Mouse (Mus musculus) forebrain, embryonic 12.5 days (tissue): ENCODE results near the gene Nacc1. TPM values are rescaled to one million over a fixed set of nuclear protein-coding genes. Genes with fewer than 3 reads are reported as not detected.

ENCODE experiments used
- ATAC-seq: fragments of 200-750 bp; cut with Nextera tagmentation; 2 replicates; pipeline ENCODE4 v1.8.0; 2017; ENCODE audit warnings: moderate TSS enrichment; ENCODE audit not compliant: low FRiP score
- H3K27ac ChIP-seq: fragments of 300-500 bp; sonication (generic); 2 replicates; pipeline ENCODE4 v1.5.1; 2016; ENCODE audit warnings: mild to moderate bottlenecking
- H3K27me3 ChIP-seq: fragments of 300-500 bp; sonication (generic); 2 replicates; pipeline ENCODE4 v1.6.1; 2016; ENCODE audit warnings: mild to moderate bottlenecking
- H3K36me3 ChIP-seq: fragments of 300-500 bp; sonication (generic); replicated peaks from 2 replicates; pipeline ENCODE4 v1.6.1; 2016; ENCODE audit warnings: mild to moderate bottlenecking
- H3K4me1 ChIP-seq: fragments of 300-500 bp; sonication (generic); 2 replicates; pipeline ENCODE4 v1.6.1; 2016
- H3K4me2 ChIP-seq: fragments of 300-500 bp; sonication (generic); 2 replicates; pipeline ENCODE4 v1.6.1; 2016; ENCODE audit warnings: mild to moderate bottlenecking, moderate library complexity
- H3K4me3 ChIP-seq: fragments of 300-500 bp; sonication (generic); replicated peaks from 2 replicates; pipeline ENCODE4 v1.5.1; 2016; ENCODE audit warnings: mild to moderate bottlenecking
- H3K9ac ChIP-seq: fragments of 300-500 bp; sonication (generic); 2 replicates; pipeline ENCODE4 v1.6.1; 2016; ENCODE audit warnings: mild to moderate bottlenecking
- H3K9me3 ChIP-seq: fragments of 300-500 bp; sonication (generic); 2 replicates; pipeline ENCODE4 v1.6.1; 2016
- WGBS: fragments of 180-500 bp; shearing (Covaris S2); methylation state at CpG from one replicate; pipeline ENCODE4 v1.1.7; 2016; 5-methylcytosine and 5-hydroxymethylcytosine counted together
- polyA plus RNA-seq: library from polyadenylated mRNA; unstranded; fragments of >200 nt; fragmentation: Nextera tagmentation; extraction: Ambion mirVana; gene quantifications from 2 replicates; pipeline ENCODE4 v1.2.1, GENCODE M21; 2016

The Nacc1 gene
- 22.8 and 26.6 TPM in 2 replicates for polyA plus RNA-seq

DNA sequence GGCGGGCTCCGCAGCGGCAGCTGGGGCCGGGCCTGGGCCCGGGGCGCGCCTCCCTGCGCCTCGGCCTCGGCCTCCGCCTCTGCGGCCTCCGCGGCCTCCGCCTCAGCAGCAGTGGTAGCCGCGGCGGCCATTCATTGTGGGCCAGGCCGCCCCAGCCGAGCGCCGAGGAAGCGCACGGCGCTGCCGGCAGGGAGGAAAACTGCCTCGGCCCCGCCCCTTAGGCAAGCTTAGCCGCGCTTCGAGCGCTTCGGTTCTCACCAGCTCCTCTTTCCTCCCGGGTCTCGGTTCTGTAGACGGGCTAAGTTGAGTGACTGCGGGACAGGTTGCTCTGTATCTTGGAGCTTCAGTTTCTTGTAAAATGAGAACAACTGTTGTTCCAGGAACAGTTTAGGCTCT lies at the start of gene Nacc1:
Gene Nacc1 (minus strand): TSS at position 158 of the 396 bp plus-strand sequence.
- Histone ChIP-seq H3K4me2 (peak within 1 kb of the TSS; percentile 96), H3K9me3 (no peaks in the 10 kb centered on the region), H3K27ac (peak within 1 kb of the TSS; percentile 95), H3K4me3 (peak within 1 kb of the TSS; percentile 100), H3K9ac (peak within 1 kb of the TSS; percentile 100), H3K4me1 (peaks cover 43% of the 10 kb centered on the region), H3K36me3 (peaks cover 23% of the 10 kb centered on the region), H3K27me3 (no peaks in the 10 kb centered on the region)
- peak; percentile 85 for ATAC-seq
- WGBS: 0% methylated on average over 26 of the region's 37 CpGs

DNA sequence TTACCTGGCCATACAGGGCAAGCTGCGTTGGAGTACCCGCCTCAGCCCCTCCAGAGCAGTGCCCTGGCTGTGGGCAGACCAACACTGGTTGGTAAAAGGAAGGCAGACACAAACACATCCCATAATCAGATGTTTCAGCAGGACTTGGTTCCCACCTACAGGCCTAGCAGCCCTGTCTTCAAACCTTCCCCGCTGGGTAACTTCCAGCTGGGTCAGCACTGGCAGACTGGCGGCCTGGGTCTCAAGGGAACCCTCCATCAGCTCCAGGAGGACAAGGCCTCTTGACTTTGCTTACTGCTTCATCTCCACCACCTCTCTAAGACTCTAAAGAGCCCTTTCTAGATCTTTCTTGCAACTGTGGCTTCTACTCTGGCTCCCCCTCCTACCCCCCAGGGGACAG lies 48.9 kb upstream of the Nacc1 start:
- Histone ChIP-seq H3K27ac (no peak overlapping the region), H3K27me3 (peaks cover 80% of the 10 kb centered on the region), H3K9ac (no peak overlapping the region), H3K4me1 (peaks cover 76% of the 10 kb centered on the region), H3K4me3 (no peak overlapping the region), H3K4me2 (no peak overlapping the region), H3K36me3 (no peaks in the 10 kb centered on the region), H3K9me3 (no peaks in the 10 kb centered on the region)
- WGBS: 83% methylated on average over 4 of the region's 4 CpGs
- ATAC-seq: no peak

DNA sequence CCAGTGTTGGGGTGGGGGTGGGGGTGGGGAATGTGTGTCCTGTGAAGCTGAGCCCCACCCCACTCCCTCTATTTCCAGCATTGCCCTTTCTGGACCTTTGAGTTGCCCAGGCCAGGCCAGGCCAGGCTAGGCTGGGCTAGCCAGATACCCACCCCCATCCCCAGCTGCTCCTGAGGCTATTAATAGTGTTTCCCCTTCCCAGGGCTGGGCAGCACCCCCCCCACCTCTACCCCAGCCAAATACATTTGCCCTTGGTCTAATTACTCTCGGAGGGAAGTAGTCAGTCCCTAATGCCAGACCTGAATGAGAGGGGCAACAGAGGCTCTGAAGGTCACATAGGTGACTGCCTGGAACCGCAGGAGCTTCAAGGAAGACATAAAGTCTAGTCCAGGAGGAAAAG lies 47.9 kb upstream of the Nacc1 start:
- no peak for ATAC-seq
- H3K9ac ChIP-seq: no peak overlapping the region; the same call in 1 of the 2 replicates
- no peak overlapping the region for H3K4me2 ChIP-seq
- H3K27ac ChIP-seq: 0 out of 2 replicates have a peak overlapping the region, but pooled peaks have one; percentile 31
- H3K27me3 ChIP-seq: peaks cover 71% of the 10 kb centered on the region
- 62% methylated on average over 2 of the region's 2 CpGs for WGBS
- no peak overlapping the region for H3K4me3 ChIP-seq
- H3K36me3 ChIP-seq: no peaks in the 10 kb centered on the region
- peaks cover 76% of the 10 kb centered on the region for H3K4me1 ChIP-seq
- no peaks in the 10 kb centered on the region for H3K9me3 ChIP-seq

DNA sequence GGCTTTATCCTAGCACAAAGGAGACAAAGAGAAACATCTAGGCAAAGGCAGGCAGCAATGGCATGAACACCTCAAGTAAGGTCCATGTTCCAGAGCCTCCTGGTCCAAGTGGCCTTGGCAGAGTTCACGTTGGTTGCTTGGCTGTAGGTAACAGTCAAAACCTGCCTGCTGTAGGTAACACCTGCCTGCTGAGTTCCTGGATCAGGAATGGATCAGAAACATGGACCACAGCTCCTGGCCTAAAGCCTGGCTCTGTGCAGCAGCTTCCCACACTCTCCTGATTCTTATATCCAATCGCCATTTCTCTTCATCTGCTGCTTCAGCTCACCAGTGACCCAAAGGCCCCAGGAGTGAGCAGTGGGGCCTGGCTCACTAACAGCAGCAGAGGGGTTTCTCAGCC lies 47.0 kb upstream of the Nacc1 start:
- Histone ChIP-seq H3K9me3 (no peaks in the 10 kb centered on the region), H3K27me3 (peaks cover 65% of the 10 kb centered on the region), H3K27ac (no peak overlapping the region), H3K9ac (no peak overlapping the region), H3K36me3 (0 out of 2 replicates have a peak, but pooled peaks cover 1% of the 10 kb centered on the region), H3K4me3 (no peak overlapping the region), H3K4me2 (no peak overlapping the region), H3K4me1 (peaks cover 75% of the 10 kb centered on the region)
- no peak for ATAC-seq
- WGBS: 90% methylated on average over 2 of the region's 2 CpGs

DNA sequence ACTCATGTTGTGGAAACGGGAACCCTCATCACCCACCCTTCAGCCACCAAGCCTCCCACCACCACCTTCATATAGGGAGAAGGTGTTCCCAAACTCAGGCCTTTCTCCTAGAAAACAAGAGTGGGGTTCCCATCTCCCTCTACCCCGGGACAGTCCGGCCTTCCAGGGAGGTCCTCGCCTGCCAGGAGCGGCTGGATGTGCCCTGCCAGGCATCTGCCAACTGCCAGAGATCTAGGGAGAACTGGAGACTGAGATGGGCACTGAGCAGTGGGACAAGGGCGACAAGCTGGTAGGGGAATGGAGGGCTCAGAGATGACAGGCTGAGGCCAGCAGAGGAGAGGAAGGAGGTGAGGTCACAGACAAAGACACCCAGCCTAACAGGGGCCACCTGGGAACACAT lies 46.3 kb upstream of the Nacc1 start:
- H3K27ac ChIP-seq: no peak overlapping the region
- no peak overlapping the region for H3K9ac ChIP-seq
- H3K36me3 ChIP-seq: 0 out of 2 replicates have a peak, but pooled peaks cover 5% of the 10 kb centered on the region
- H3K4me1 ChIP-seq: peaks cover 74% of the 10 kb centered on the region
- no peak overlapping the region for H3K4me2 ChIP-seq
- H3K4me3 ChIP-seq: no peak overlapping the region
- H3K9me3 ChIP-seq: no peaks in the 10 kb centered on the region
- H3K27me3 ChIP-seq: peaks cover 57% of the 10 kb centered on the region
- WGBS: 92% methylated on average over 6 of the region's 6 CpGs
- no peak for ATAC-seq

DNA sequence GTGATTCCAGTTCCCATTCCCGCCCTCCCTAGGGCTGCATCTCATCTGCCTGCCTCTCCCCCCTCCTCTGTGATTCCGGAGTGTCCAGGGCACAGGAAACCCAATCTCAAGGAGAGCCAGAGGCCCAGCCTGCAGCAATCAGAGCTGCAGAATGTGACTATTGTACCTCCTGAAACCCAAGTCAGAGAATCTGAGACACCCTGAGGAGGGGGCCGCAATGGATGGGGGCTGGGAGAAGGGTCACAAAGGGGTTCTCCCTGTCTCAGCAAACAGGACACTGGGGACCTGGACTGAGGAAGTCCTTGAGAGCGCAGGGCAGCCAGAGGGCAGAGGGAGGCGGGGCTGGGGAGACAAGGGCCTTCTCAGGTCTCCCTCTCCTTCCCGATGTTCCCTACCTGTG lies 45.3 kb upstream of the Nacc1 start:
- H3K4me1 ChIP-seq: peaks cover 74% of the 10 kb centered on the region
- no peaks in the 10 kb centered on the region for H3K9me3 ChIP-seq
- H3K36me3 ChIP-seq: 0 out of 2 replicates have a peak, but pooled peaks cover 5% of the 10 kb centered on the region
- H3K4me3 ChIP-seq: no peak overlapping the region
- no peak for ATAC-seq
- peaks cover 48% of the 10 kb centered on the region for H3K27me3 ChIP-seq
- no peak overlapping the region for H3K4me2 ChIP-seq
- H3K27ac ChIP-seq: no peak overlapping the region
- WGBS: 49% methylated on average over 6 of the region's 6 CpGs
- H3K9ac ChIP-seq: 0 out of 2 replicates have a peak overlapping the region, but pooled peaks have one; percentile 9

DNA sequence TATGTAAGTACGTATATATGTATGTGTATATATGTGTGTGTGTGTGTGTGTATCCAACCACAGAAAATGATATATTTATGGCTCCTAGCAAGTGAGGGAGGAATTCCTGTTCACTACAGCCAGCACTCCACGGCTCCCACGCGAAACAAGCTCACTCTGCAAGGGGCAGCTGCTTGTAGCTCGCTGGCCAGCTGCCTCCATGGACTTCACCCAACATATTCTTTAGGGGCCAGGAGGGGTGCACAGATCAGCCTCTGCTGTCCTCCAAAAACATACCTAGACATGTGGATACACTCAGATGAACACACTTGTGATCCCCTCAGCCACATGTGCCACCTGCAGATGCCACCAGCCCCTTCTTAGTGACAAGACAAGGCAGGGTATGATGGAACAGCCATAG lies 44.9 kb upstream of the Nacc1 start:
- no peak for ATAC-seq
- Histone ChIP-seq H3K4me1 (peaks cover 74% of the 10 kb centered on the region), H3K9ac (0 out of 2 replicates have a peak overlapping the region, but pooled peaks have one; percentile 9), H3K36me3 (0 out of 2 replicates have a peak, but pooled peaks cover 8% of the 10 kb centered on the region), H3K4me3 (no peak overlapping the region), H3K27ac (peak overlapping the region; percentile 84; the same call in 1 of the 2 replicates), H3K27me3 (peaks cover 43% of the 10 kb centered on the region), H3K4me2 (no peak overlapping the region), H3K9me3 (no peaks in the 10 kb centered on the region)
- WGBS: 81% methylated on average over 5 of the region's 5 CpGs

DNA sequence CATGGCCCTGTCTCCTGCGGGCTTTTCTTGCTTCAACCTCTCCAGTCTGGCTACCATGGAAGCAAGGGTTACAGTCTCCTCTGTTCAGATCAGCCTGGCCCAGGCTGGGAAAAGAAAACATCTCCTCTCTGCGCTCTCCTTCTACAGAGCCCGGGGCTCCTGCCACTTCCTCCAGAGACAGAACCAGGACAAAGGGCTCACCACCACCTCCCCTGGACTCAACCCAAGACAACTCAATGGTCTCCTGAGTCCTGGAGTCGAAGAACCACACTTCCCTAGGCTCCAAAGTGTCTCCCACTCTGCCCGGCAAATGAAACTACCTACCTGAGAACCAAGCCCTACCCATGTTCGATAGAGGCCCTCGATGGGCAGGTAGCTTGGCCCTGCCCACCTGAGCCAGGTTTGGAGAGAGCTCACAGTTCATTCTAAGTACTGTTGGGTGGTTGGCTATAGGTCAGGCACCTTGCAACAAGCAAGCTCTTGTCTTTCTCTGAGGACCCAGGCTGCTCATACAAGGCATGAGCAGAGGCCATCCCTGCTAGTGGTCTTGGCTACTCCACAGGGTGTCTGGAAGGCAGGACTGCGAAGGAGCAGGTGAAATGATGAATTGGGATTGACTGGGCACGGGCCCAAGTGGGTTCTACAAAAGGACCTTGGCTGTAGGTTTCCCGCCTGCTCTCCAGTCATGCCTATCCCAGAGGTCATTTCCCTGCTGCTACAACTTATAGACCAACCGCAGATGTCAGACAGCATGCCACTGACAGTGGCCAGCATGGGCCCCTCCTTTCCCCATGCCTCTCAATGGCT lies 43.9 kb upstream of the Nacc1 start:
- Histone ChIP-seq H3K4me1 (peaks cover 74% of the 10 kb centered on the region), H3K9ac (peak overlapping the region; percentile 25), H3K9me3 (no peaks in the 10 kb centered on the region), H3K27me3 (peaks cover 35% of the 10 kb centered on the region), H3K4me2 (no peak overlapping the region; the same call in 1 of the 2 replicates), H3K27ac (peak overlapping the region; percentile 84), H3K36me3 (peaks cover 18% of the 10 kb centered on the region; the same call in 1 of the 2 replicates), H3K4me3 (no peak overlapping the region; the same call in 1 of the 2 replicates)
- ATAC-seq: no peak
- WGBS: 73% methylated on average over 11 of the region's 11 CpGs

DNA sequence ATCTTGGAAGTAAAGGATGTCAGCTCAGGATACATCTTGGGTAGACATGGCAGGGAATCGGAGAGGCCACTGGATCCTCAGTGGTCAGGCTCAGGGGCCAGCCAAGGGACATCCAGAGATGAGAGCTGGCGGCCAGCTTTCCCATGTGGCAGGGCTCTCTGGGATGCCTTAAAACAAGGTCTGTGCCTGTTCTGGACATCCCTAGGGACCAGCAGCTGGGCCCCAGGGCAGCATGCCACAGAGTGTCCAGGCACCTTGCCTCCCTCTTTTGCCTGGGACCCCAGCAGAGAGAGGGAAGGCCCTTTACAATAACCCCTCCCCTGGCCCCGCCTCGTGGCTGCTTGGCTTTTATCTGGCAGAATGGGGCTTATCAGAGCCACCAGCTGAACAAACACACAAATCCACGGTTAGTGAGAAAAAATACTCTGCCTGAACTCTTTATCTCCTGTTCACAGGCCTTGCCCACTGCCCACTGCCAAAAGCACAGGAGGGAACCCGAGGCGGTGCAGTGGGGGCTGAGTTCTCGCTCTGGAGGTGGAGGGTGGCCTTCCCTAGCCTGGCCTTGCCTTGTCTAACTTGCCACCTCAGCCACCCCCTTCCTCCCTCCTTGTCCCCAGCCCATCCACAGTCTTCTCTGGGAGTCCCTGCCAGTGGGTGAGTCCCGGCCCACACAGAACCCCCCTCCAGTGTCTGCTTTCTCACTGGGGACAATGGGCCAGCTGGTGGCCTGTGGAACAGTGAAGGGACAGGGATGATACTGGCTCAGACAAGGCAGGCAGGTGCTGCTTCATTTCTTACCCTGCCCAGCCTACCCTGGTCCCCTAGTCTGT lies 43.1 kb upstream of the Nacc1 start:
- H3K36me3 ChIP-seq: peaks cover 22% of the 10 kb centered on the region
- H3K9ac ChIP-seq: peak overlapping the region; percentile 25
- peak overlapping the region; percentile 15; the same call in 1 of the 2 replicates for H3K4me2 ChIP-seq
- H3K4me3 ChIP-seq: no peak overlapping the region; the same call in 1 of the 2 replicates
- peaks cover 28% of the 10 kb centered on the region for H3K27me3 ChIP-seq
- no peaks in the 10 kb centered on the region for H3K9me3 ChIP-seq
- WGBS: 30% methylated on average over 9 of the region's 9 CpGs
- H3K4me1 ChIP-seq: peaks cover 74% of the 10 kb centered on the region
- H3K27ac ChIP-seq: peak overlapping the region; percentile 84
- peak; percentile 47 for ATAC-seq

DNA sequence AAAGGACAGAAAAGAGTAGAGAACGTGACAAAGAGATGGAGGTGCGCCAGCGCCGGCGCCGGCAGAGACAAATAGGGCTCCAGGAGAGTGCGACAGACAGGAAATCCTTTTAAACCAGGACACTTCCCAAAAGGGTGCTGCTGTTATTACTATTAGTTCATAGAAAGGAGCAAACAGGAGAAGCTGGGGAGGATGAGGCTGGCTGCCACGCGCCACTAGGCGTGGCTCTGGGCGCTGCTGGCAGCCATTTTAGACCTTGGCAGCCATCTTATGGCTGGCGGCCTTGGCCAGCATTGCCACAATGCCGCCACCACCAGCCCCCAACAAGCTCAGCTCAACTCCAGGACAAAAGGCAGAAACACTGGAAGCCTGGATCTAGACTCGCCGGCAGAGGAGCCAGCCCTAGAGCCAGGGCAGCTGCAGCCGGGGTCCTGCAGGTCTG lies 42.3 kb upstream of the Nacc1 start:
- WGBS: 88% methylated on average over 16 of the region's 16 CpGs
- no peak for ATAC-seq
- Histone ChIP-seq H3K27ac (peak overlapping the region; percentile 84), H3K4me3 (no peak overlapping the region), H3K9me3 (no peaks in the 10 kb centered on the region), H3K36me3 (peaks cover 28% of the 10 kb centered on the region), H3K9ac (no peak overlapping the region; the same call in 1 of the 2 replicates), H3K4me2 (no peak overlapping the region), H3K27me3 (peaks cover 23% of the 10 kb centered on the region), H3K4me1 (peaks cover 77% of the 10 kb centered on the region)

DNA sequence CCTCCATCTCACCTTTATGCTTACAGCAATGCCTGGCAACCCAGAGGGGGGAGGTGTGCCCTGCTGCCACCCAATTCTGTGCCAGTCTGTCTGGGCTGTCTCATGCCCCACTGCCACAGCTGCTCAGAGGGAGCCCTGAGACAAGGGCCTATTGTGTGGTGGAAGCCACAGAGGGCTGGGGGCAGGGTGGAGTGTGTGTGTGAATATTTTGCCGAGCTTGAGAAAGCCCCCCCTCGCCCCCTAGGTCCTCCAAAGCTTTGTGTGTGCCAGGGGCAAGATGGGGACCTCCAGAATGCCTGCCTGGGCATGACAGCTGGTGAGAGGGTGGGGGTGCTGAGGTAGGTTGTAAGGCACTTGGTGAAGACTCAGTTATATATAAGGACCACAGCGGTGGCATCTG lies 40.8 kb upstream of the Nacc1 start:
- H3K4me2 ChIP-seq: peak overlapping the region; percentile 13; the same call in 1 of the 2 replicates
- H3K27ac ChIP-seq: peak overlapping the region; percentile 79
- peak overlapping the region; percentile 36 for H3K9ac ChIP-seq

DNA sequence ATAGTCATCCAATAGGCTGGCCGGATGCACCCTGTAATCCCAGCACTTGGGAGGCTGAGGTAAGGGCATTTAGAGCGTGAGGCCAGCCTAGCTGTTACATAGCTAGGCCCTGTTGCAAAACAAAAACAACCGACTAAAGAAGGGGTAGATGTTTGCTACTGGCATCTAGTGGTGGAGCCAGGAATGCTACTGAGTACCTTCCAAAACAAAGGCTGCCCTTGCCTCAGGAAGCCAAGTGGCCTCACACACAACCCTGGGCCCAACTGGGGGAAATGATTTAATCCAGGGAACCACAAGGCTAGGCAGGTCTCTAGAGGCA lies 38.2 kb upstream of the Nacc1 start:
- Histone ChIP-seq H3K4me2 (no peak overlapping the region), H3K4me3 (no peak overlapping the region), H3K9ac (0 out of 2 replicates have a peak overlapping the region, but pooled peaks have one; percentile 9), H3K36me3 (peaks cover 40% of the 10 kb centered on the region), H3K9me3 (no peaks in the 10 kb centered on the region), H3K27ac (peak overlapping the region; percentile 79), H3K27me3 (peaks cover 14% of the 10 kb centered on the region), H3K4me1 (peaks cover 79% of the 10 kb centered on the region)
- ATAC-seq: no peak
- WGBS: 21% methylated on average over 3 of the region's 3 CpGs

More for the DNA sequence above, 40.8 kb upstream of the Nacc1 start:
- H3K36me3 ChIP-seq: peaks cover 32% of the 10 kb centered on the region
- H3K4me3 ChIP-seq: no peak overlapping the region
- ATAC-seq: peak; percentile 70
- no peaks in the 10 kb centered on the region for H3K9me3 ChIP-seq
- H3K27me3 ChIP-seq: peaks cover 18% of the 10 kb centered on the region
- peaks cover 86% of the 10 kb centered on the region for H3K4me1 ChIP-seq
- WGBS: 54% methylated on average over 3 of the region's 3 CpGs
